Mouse (Mus musculus) E14TG2a.4 (cell line): ENCODE measurements around the gene Cnnm1.

ENCODE experiments used
- CTCF ChIP-seq: conservative IDR thresholded peaks from 2 replicates; pipeline ENCODE4 v1.5.1; 2014; ENCODE audit warnings: low read length
- NANOG ChIP-seq: IDR thresholded peaks from 2 replicates; pipeline ENCODE4 v1.6.1; 2014; ENCODE audit warnings: borderline replicate concordance, low read length, mixed read lengths
- POU5F1 ChIP-seq: IDR thresholded peaks from 2 replicates; pipeline ENCODE4 v1.6.1; 2014; ENCODE audit warnings: low read length, borderline replicate concordance

- TF ChIP-seq CTCF (no peak), NANOG (no peak), POU5F1 (no peak)
Observed at GRCm38 (mm10) chr19:43459948-43460347, 19.7 kb downstream of the Cnnm1 start.
